ENCODE assay signal across 8 mouse cellular contexts in genomic region chr4:126619691-126620330, GRCm38 (mm10). TPM values are rescaled to one million over a fixed set of nuclear protein-coding genes. Genes with fewer than 3 reads are reported as not detected.
DNase-seq lines count a peak whose midpoint lies in the region; ATAC-seq lines count a peak whose summit lies in the region.

No protein-coding gene starts in this region.

- 4% methylated on average over 33 of the region's 33 CpGs for WGBS in heart, embryonic 11.5 days (ENCODE audit: insufficient replicate concordance)

- H3K27ac ChIP-seq in heart, embryonic 11.5 days (ENCODE audit: low read depth, low read length): no peak overlapping the region

- H3K9ac ChIP-seq in heart, embryonic 11.5 days (ENCODE audit: low read depth, low read length): peak overlapping the region; percentile 62

- H3K4me3 ChIP-seq in heart, embryonic 11.5 days (ENCODE audit: low read depth, low read length): peak overlapping the region; percentile 25

- no peaks in the 10 kb centered on the region for H3K36me3 ChIP-seq in heart, embryonic 11.5 days (ENCODE audit: control insufficient read depth, insufficient read depth, low read length)

- H3K4me2 ChIP-seq in heart, embryonic 11.5 days: peak overlapping the region; percentile 69

- DNase-seq in heart, adult 8-10 months (ENCODE audit: low spot score): no peak
- peak; percentile 18 for DNase-seq in ES-CJ7 (ENCODE audit: low read depth, low spot score)
- peak; percentile 58 for DNase-seq in forelimb bud, embryonic 11.5 days (ENCODE audit: low read depth, low spot score)
- no peak for DNase-seq in adrenal gland, postnatal 36 days
- no peak for DNase-seq in adrenal gland, postnatal 4 days (ENCODE audit: low spot score in 2 of 2)
- no peak for DNase-seq in ovary, postnatal 36 days (ENCODE audit: low spot score)

- peaks cover 6% of the 10 kb centered on the region; the same call in 1 of the 2 replicates for H3K4me1 ChIP-seq in heart, embryonic 11.5 days (ENCODE audit: control insufficient read depth, insufficient read depth, low read length)

- peaks cover 30% of the 10 kb centered on the region for H3K27me3 ChIP-seq in heart, embryonic 11.5 days (ENCODE audit: control insufficient read depth, insufficient read depth, low read length)

- no peaks in the 10 kb centered on the region; the same call in 1 of the 2 replicates for H3K9me3 ChIP-seq in heart, embryonic 11.5 days (replicated peaks; ENCODE audit: control insufficient read depth, low read length)

- ATAC-seq in heart, embryonic 11.5 days (replicated peaks; ENCODE audit: insufficient number of reproducible peaks, low FRiP score, low TSS enrichment): no peak; the same call in 1 of the 2 replicates
- peak; percentile 44; the same call in 1 of the 2 replicates for ATAC-seq in megakaryocyte progenitor cell, adult 5-6 weeks (replicated peaks; ENCODE audit: poor library complexity)

RNA-seq across cellular contexts. Expression of gene 5730409E04Rik, which starts 10.2 kb away (rescaled TPM):
- 1.6 and 1.9 TPM in 2 replicates for polyA plus RNA-seq in heart, embryonic 11.5 days (2014; fragmentation: Nextera tagmentation; extraction: Ambion mirVana)
- total RNA-seq in heart, adult 8-10 months (2022): 10 to 100 TPM; 14.3 to 16.3 (median 15.3) TPM
- total RNA-seq in megakaryocyte progenitor cell, adult 5-6 weeks (2015): 1.3 and 1.7 TPM in 2 replicates
- total RNA-seq in megakaryocyte progenitor cell, adult 5-6 weeks (2017): 2.2 and 2.3 TPM in 2 replicates
- total RNA-seq in adrenal gland, postnatal 36 days (2021): 10 to 100 TPM; 10.6 to 15.6 TPM
- total RNA-seq in adrenal gland, postnatal 4 days (2021): 10 to 100 TPM; 17.5 to 19.3 TPM

RNA-seq across cellular contexts. Expression of gene Psmb2, which starts 57.6 kb away (rescaled TPM):
- 411 and 434 TPM in 2 replicates for polyA plus RNA-seq in heart, embryonic 11.5 days (2014; fragmentation: Nextera tagmentation; extraction: Ambion mirVana)
- 100 to 1,000 TPM; 116 to 140 (median 123) TPM for total RNA-seq in heart, adult 8-10 months (2022)
- 240 and 298 TPM in 2 replicates for total RNA-seq in megakaryocyte progenitor cell, adult 5-6 weeks (2015)
- 112 and 159 TPM in 2 replicates for total RNA-seq in megakaryocyte progenitor cell, adult 5-6 weeks (2017)
- total RNA-seq in adrenal gland, postnatal 36 days (2021): 100 to 1,000 TPM; 154 to 155 TPM
- 100 to 1,000 TPM; 172 to 173 TPM for total RNA-seq in adrenal gland, postnatal 4 days (2021)

Comparison
In these comparisons a context has a peak if more than half of its experiments do, and no peak if none do; other contexts are left out.
1. DNase-seq: peak in ES-CJ7 (single experiment) and forelimb bud, embryonic 11.5 days (single experiment); none in heart, adult 8-10 months (single experiment), adrenal gland, postnatal 36 days (0 of 2), adrenal gland, postnatal 4 days (0 of 2) and ovary, postnatal 36 days (single experiment).